27 mouse cellular contexts compared by ENCODE assay signal in the genomic region with DNA sequence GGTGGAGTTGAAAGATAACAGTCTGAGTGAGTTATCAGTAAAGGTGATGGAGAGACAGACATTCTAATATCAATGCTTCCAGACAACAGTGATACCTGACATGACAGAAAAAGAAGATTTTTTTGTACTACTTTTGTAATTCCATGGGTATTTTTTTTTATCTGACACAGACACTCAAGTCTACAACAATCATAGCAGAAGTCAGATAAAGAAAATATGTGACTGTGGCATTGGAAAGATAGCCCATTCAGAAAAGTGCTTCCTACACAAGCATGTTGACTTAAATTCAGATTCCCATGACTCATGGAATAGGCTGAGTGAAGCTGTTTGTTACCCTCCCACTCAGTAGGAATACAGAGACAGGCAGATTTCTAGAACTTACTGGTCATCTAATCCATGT.
"Had no signal": no experiment of that assay in that cellular context is flagged by ENCODE, and none has a peak within 500 bp of the region (broad histone marks: within the 10 kb centered on the region; RNA-seq: fewer than 3 reads in every experiment).

No protein-coding gene starts in this region.

- H3K9me3 ChIP-seq: embryonic facial prominence, embryonic 10.5 days; embryonic facial prominence, embryonic 12.5 days; embryonic facial prominence, embryonic 13.5 days; embryonic facial prominence, embryonic 15.5 days; forebrain, embryonic 10.5 days; forebrain, embryonic 12.5 days; forebrain, embryonic 13.5 days; forebrain, embryonic 15.5 days had no signal

- H3K27ac ChIP-seq: embryonic facial prominence, embryonic 10.5 days; embryonic facial prominence, embryonic 12.5 days; embryonic facial prominence, embryonic 13.5 days; embryonic facial prominence, embryonic 15.5 days; forebrain, embryonic 10.5 days; forebrain, embryonic 12.5 days; forebrain, embryonic 13.5 days; forebrain, embryonic 15.5 days; gastrocnemius, adult 2 months; heart, adult 2 months had no signal

- H3K9ac ChIP-seq: embryonic facial prominence, embryonic 12.5 days; embryonic facial prominence, embryonic 13.5 days; embryonic facial prominence, embryonic 15.5 days; forebrain, embryonic 12.5 days; forebrain, embryonic 13.5 days; forebrain, embryonic 15.5 days; forebrain, postnatal 0 days had no signal

- H3K27me3 ChIP-seq: embryonic facial prominence, embryonic 12.5 days; embryonic facial prominence, embryonic 13.5 days; embryonic facial prominence, embryonic 15.5 days; forebrain, embryonic 12.5 days; forebrain, embryonic 13.5 days; forebrain, embryonic 15.5 days had no signal

- ATAC-seq: forebrain, embryonic 13.5 days; forebrain, embryonic 14.5 days; forebrain, embryonic 15.5 days; forebrain, embryonic 16.5 days; forebrain, postnatal 0 days had no signal

- DNase-seq: cerebellum, adult 9-10 months; cerebellum, adult 9-11 months; cerebellum, postnatal 10 days; cerebellum, postnatal 14 days; cerebellum, postnatal 25 days; cerebellum, postnatal 36 days; embryo, embryonic 11 days; forebrain, postnatal 0 days; gastrocnemius, adult 2 months; gastrocnemius, postnatal 10 days; gastrocnemius, postnatal 14 days; gastrocnemius, postnatal 25 days; gastrocnemius, postnatal 36 days; heart, adult 11 months; heart, adult 18-20 months; heart, adult 2 months had no signal

- H3K4me2 ChIP-seq: embryonic facial prominence, embryonic 12.5 days; embryonic facial prominence, embryonic 13.5 days; embryonic facial prominence, embryonic 15.5 days; forebrain, embryonic 12.5 days; forebrain, embryonic 13.5 days; forebrain, embryonic 15.5 days had no signal

- H3K4me1 ChIP-seq: embryonic facial prominence, embryonic 10.5 days; embryonic facial prominence, embryonic 12.5 days; embryonic facial prominence, embryonic 13.5 days; embryonic facial prominence, embryonic 15.5 days; forebrain, embryonic 10.5 days; forebrain, embryonic 12.5 days; forebrain, embryonic 13.5 days; forebrain, embryonic 15.5 days had no signal

- H3K36me3 ChIP-seq: embryonic facial prominence, embryonic 10.5 days; embryonic facial prominence, embryonic 12.5 days; embryonic facial prominence, embryonic 13.5 days; embryonic facial prominence, embryonic 15.5 days; forebrain, embryonic 10.5 days; forebrain, embryonic 12.5 days; forebrain, embryonic 15.5 days had no signal

- H3K4me3 ChIP-seq: embryonic facial prominence, embryonic 10.5 days; embryonic facial prominence, embryonic 12.5 days; embryonic facial prominence, embryonic 13.5 days; embryonic facial prominence, embryonic 15.5 days; erythroblast, embryonic 14.5 days; forebrain, embryonic 10.5 days; forebrain, embryonic 12.5 days; forebrain, embryonic 13.5 days; forebrain, embryonic 15.5 days; gastrocnemius, adult 2 months; heart, adult 2 months had no signal
